Comparison of ENCODE assay signal across 16 mouse cellular contexts in genomic region chr8:31600979-31601378, GRCm38 (mm10).
"Had no signal": no experiment of that assay in that cellular context is flagged by ENCODE, and none has a peak within 500 bp of the region (broad histone marks: within the 10 kb centered on the region; RNA-seq: fewer than 3 reads in every experiment).

No protein-coding gene starts in this region.

- H3K9me3 ChIP-seq: neural tube, embryonic 13.5 days; neural tube, embryonic 15.5 days; stomach, embryonic 15.5 days had no signal

- H3K4me3 ChIP-seq: neural tube, embryonic 13.5 days; neural tube, embryonic 15.5 days; stomach, embryonic 15.5 days had no signal

- H3K27ac ChIP-seq: neural tube, embryonic 13.5 days; neural tube, embryonic 15.5 days; stomach, embryonic 15.5 days; stomach, postnatal 0 days had no signal

- H3K4me1 ChIP-seq: neural tube, embryonic 13.5 days; neural tube, embryonic 15.5 days; stomach, embryonic 15.5 days had no signal

- DNase-seq: retina, postnatal 1 day; right cerebral cortex, adult 18-20 months; right cerebral cortex, postnatal 14 days; right cerebral cortex, postnatal 25 days; right cerebral cortex, postnatal 4 days; spleen, adult 18-20 months; thymus, adult 18-20 months; thymus, adult 2 months; thymus, postnatal 14 days; thymus, postnatal 25 days; thymus, postnatal 36 days; thymus, postnatal 4 days had no signal

- H3K4me2 ChIP-seq: neural tube, embryonic 13.5 days; neural tube, embryonic 15.5 days; stomach, embryonic 15.5 days had no signal

- H3K9ac ChIP-seq: neural tube, embryonic 13.5 days; neural tube, embryonic 15.5 days; stomach, embryonic 15.5 days had no signal

- H3K27me3 ChIP-seq: neural tube, embryonic 13.5 days; neural tube, embryonic 15.5 days; stomach, embryonic 15.5 days had no signal

- H3K36me3 ChIP-seq: neural tube, embryonic 13.5 days; neural tube, embryonic 15.5 days; stomach, embryonic 15.5 days had no signal
